Mouse (Mus musculus) frontal cortex, adult (tissue): ENCODE data around the gene Cutc.
A peak's percentile ranks its signal among the peaks of the same experiment; 100 is the strongest.

Source experiments
- ATAC-seq: cut with Nextera tagmentation; 2 replicates; pipeline ENCODE4 v1.9.2; 2017; ENCODE audit warnings: mild to moderate bottlenecking, moderate library complexity, mixed read lengths; ENCODE audit not compliant: low TSS enrichment

Gene Cutc

DNA sequence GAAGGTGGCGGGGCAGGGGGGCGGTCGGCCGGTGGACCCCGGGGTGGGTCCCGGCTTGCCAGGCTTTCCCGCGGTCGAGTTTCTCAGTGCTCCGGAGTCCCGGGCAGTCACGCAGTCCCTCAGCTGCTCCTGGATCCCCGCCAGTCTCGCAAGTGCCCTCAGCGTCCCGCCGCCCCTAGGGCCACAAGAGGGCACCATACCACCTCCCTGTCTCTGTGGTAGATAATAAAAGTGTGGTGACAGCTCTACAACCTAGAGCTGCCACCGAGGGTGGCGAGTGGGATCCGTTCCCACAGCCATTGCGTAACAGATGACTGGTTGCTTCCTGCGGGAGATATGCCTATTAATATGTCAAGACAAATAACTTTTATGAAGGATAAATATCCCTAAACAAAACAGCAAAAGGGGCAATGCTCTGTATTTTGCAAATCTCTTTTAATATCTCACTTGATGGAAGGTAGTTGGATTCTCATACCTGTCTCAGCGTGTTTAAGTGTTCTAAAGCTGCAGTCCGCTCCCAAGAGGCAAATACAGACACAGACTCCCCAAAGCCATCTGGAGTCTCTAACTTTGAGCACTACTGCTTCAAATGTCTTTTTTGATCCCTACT, 535 bp downstream of the Cutc start:
- ATAC-seq: peak; percentile 77

GRCm38 (mm10) chr19:43754237-43754636, 1.4 kb downstream of the Cutc start:
- ATAC-seq: no peak

- ATAC-seq: no peak
Observed at GRCm38 (mm10) chr19:43754872-43755271, 2.1 kb downstream of the Cutc start.

DNA sequence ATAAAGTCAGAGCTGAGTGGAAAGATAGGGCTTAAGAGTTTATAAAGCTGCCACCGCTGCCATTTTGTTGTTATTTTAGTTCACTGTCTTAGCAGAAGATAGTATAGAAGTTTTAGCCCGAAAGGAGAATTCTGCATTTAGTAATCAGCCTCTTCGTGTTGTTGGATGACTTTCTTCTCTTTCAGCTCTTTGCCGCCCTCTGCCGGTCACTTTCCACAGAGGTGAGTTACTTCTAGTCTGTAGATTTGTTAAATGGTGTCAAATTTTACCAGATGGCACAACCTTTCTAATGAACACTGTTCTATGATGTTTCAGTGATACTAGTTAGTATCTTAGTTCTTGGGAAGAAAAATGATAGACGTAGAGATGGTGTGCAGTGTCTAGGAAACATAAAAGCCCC, 7.7 kb downstream of the Cutc start:
- ATAC-seq: peak; percentile 62; the same call in 1 of the 2 replicates

DNA sequence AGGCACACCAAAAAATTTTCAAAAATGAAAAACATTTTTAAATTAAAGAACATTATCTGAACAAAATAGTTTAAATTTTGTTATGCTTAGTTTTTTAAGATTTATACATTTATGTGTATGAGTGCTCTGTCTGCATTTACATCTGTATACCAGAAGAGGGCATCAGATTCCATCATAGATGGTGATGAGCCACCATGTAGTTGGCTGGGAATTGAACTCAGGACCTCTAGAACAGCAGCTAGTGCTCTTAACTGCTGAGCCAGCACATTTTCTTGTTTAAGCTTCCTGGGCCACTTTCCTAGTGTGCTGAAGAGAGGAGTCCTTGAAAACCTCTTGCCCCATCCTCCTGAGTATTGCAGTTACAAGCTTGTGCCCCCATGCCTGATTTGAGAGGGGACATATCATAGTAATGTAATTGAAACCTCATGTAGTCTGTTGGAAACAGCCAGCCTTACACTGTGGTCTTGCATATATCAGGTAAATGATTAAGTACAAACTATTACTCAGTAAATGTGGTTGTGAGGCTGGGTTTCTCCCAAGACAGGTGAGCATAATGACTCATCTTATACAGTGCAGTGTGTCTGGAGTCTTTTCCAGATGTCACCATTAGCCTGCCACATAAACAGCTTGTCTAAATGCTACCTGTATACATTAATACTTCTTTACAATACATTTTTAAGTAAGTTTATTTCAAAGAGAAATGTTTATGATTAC, 8.9 kb downstream of the Cutc start:
- ATAC-seq: no peak

- ATAC-seq: no peak
Observed at GRCm38 (mm10) chr19:43762410-43762809, 9.6 kb downstream of the Cutc start.

GRCm38 (mm10) chr19:43766451-43766850, 13.7 kb downstream of the Cutc start:
- ATAC-seq: no peak

DNA sequence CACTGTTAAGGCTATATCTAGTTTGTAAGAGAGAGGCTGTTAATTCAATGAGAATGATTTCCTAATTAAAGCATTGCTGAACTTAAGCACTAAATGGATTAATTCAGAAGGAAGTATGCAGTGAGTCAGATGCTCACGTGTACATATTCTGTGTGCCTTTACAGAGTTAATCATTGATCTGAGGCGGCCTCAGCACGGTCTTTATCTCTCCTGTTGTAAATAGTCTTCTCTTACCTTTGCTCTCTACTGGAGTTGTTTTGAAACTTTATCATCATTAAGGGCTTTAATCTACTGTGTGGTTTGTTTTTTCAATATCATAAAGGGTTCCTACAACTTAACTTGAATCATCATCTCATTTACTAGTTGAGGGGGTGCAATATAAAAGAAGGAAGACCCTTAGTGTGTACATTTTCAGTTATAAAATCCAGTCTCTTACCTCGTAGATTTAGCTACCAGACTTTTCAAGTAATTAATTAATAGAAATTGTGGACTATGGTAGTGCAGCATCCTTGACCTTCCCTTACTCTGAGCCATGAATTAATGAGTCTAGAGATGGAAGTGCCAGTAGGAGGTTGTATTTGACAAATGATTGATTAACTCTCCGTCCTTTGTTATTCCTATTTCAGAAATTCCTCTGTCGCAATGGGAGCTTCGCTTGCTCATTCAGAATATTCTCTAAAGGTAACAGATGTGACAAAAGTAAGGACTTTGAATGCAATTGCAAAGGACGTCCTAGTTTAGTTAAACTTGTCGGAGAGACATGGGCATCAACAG, 14.9 kb downstream of the Cutc start:
- ATAC-seq: no peak

DNA sequence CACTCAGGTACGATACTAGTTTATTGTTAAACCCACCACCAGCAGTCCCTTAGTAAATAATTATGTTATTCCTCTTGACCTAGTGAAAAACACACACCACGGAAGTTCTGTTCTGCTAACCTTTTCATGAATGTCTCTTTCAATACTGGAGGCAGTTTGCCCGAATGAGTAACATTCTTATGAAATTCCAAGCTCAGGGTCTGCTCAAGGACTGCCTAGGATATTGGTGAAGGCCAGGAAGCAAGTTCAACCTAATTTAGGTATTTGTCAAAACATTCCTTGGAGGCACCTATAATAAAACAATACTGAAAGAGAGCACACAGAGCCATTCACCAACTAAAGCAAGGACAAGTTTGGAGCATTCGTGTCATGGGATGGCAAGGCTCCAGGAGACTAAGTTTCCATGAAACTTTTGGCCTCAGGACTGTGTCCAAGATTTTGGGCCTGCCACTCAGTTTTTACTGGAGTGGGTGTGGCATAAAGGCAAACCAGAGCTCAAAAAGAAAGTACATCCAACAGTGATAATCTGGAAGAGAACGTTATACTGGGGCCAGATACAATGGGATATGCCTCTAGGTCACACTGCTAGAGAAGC, 16.7 kb downstream of the Cutc start:
- no peak for ATAC-seq

DNA sequence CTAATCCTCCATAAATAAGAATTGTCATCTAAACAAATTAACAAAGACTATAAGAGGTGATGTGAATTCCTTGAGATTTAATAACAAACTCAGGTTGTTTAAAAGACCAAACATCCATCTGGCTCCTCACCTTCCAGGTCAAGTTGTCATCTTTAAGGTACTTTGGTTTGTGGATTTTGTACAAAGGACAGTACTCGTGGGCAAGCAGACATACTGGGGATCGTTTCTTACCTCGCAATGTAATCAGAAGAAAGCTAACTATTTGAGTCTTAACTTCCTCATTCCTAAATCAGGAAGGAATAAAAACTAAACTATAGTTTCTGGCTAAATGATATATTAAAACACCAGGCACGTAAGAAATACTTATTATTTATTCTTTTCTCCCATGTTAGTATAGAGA, 17.8 kb downstream of the Cutc start:
- no peak for ATAC-seq

- ATAC-seq: no peak
Observed at GRCm38 (mm10) chr19:43771499-43771969, 18.7 kb downstream of the Cutc start.

DNA sequence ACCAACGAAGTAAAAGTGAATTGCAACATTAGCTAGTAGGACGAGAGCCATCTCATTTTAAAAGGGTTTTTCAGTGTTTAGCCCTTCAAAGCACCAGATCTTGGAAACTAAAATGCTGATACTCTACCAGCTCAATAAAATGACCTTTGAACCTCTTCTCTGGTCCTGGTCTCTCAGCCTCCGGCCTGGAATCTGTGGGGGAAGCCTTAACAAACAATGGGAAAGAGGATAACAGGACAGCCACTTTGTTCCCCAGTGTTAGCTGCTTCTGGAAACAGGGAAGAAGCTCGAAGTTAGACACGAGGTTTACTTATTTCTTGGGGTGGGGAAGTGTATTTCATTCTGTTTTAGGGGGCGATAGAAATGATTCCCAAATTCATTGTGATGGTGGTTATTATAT, 19.5 kb downstream of the Cutc start:
- no peak for ATAC-seq

DNA sequence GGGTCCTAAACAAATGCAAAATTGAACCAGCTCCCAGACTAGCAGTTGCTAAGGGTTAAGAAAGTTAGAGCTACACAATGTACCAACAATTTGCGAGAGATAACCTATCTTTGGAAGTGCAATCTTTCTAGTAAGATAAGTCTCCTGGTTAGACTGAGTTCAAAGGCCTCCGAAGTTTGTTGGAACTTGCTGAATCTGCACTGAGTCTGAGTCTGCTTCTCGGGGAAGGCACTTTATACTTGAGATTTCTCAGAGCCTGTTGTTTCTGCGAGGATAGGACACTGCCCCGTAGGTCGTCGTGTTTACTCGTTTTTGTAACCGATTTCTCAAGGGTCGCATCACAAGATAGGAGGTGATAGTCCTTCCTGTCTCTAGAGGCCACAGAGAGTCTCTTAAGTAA, 22.6 kb downstream of the Cutc start:
- no peak for ATAC-seq

DNA sequence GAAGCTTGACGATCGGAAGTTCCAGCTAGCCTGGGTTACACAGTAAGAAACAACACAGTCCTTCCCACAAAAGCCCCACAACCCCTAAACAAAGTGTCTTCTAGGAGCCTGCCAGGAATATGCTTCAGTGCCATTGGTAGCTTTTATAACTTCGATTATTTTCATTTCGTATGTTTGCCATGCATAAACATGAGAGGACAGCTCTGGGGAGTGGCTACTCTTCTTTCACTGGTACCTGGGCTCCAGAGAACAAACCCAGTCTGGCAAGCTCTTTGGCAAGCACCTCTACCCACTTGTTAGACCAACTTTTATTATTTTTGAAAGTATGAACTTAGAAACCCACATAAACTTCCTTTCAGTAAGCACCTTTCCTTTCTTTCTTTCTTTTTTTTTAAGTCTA, 23.8 kb downstream of the Cutc start:
- no peak for ATAC-seq

DNA sequence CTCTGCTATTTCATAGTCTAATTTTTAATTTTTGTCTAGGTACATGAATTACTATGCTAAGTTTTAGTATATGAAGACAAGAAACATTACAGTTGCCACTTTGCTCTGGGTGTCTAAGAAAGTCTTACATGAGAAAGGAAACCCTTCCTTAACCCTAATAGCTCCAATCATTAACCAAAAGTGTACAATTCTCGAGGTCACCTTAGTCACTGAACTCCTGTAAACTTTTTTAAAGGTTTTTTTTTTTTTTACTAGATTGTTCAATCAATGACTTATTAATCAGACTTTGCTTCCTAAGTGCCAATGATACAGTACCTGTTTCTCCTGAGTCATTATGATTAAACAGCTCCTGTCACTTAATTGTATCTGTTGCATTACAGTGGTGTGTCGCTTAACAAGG, 24.5 kb downstream of the Cutc start:
- no peak for ATAC-seq

DNA sequence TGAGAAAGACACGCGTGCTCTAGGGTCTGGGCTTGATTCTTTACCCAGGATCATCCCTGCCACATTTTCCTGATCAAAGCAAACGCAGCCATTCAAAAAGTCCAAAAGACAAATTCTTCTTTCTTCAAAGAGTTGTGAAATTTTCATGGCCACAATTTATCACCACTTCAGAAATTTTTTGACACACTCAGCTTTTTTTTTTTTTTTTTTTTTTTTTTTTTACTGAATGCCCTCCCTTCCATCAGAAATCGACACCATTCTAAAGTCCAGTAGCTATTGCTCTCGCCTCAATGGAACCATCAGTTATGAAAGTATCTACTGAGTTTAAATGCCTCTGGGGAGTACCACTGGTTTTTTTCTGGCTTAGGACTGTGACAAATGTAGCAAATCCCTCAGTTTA, 27.6 kb downstream of the Cutc start:
- ATAC-seq: no peak

- ATAC-seq: no peak
Observed at GRCm38 (mm10) chr19:43781980-43782379, 29.2 kb downstream of the Cutc start, which contains the start of gene Abcc2. Abcc2 (plus strand) TSS chr19:43782192.

DNA sequence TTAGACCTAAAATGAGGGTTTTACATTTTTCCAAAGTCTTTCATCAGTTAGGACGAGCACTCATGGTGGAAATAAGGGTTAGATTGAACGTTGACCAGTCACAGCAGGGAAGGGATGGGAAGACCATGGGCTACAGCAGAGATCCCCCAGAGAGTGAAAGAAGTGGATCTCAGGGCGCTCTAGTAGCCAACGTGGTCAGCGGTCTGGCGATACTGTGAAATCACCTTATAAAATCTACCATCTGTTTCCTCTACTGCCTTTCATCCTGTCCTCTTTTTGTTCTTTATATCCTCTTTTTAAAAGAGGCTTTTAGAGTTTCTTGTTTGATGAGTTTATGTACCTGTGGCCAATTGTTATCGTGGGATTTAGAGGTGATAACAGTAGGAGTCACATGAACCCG, 32.0 kb downstream of the Cutc start:
- no peak for ATAC-seq

GRCm38 (mm10) chr19:43786249-43787026, 33.6 kb downstream of the Cutc start:
- no peak for ATAC-seq

DNA sequence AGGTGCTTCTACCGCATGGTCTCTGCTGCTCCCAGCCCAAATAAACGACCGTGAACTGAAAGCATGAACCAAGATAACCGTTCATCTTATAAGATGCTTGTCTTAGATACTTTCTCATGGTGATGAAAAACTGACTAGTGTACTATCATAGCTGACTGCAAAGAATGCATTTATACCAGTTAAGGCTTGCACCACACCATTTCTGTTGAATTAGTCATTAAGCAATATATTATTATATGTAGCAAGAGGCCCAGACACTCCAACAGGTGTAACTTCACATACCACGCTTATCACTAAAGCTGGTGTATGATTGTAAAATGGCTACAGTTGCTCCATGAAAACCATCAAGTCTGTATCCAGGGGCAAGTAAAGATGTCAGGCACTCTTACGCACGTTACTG, 37.0 kb downstream of the Cutc start:
- no peak for ATAC-seq

- ATAC-seq: no peak
Observed at GRCm38 (mm10) chr19:43792537-43792936, 39.7 kb downstream of the Cutc start.

DNA sequence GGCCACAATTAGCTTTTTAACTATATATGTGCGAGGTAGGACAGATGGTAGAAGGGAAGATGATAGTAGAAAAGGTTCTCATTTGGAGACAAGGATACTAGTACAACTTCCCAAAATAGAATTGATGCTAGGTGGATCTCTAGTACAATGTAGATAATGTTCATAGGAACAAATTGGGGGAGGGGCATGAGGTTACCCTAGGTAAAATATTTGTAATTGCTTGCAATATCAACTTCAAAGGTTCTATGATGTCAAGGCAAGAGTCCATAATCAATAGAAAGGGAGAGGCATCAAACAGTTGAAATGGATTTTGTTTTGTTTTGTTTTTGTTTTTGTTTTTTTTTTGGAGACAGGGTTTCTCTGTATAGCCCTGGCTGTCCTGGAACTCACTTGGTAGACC, 41.2 kb downstream of the Cutc start:
- ATAC-seq: no peak
